ENCODE assay signal across 21 mouse cellular contexts in genomic region chr2:11265455-11265854, GRCm38 (mm10).
A peak's percentile ranks its signal among the peaks of the same experiment; 100 is the strongest.
DNase-seq lines count a peak whose midpoint lies in the region; ATAC-seq and TF ChIP-seq lines count a peak whose summit lies in the region.
"Had no signal": no experiment of that assay in that cellular context is flagged by ENCODE, and none has a peak within 500 bp of the region (broad histone marks: within the 10 kb centered on the region; RNA-seq: fewer than 3 reads in every experiment).

No protein-coding gene starts in this region.

- no peaks in the 10 kb centered on the region for H3K4me1 ChIP-seq in hindbrain, postnatal 0 days (ENCODE audit: insufficient read depth, low read length)
- no peaks in the 10 kb centered on the region for H3K4me1 ChIP-seq in hindbrain, embryonic 11.5 days (replicated peaks; ENCODE audit: control insufficient read depth, insufficient read depth, low read length)
- no peaks in the 10 kb centered on the region for H3K4me1 ChIP-seq in kidney, embryonic 16.5 days (ENCODE audit: insufficient read depth, low read length)
- H3K4me1 ChIP-seq: limb, embryonic 12.5 days; liver, embryonic 12.5 days had no signal

- TF ChIP-seq CTCF in hindbrain, postnatal 0 days (IDR thresholded peaks at IDR 0.05; ENCODE audit: low read depth) = peak; percentile 37; the same call in 1 of the 2 replicates

- H3K27me3 ChIP-seq in hindbrain, postnatal 0 days (ENCODE audit: insufficient read depth, low read length) = no peaks in the 10 kb centered on the region
- no peaks in the 10 kb centered on the region for H3K27me3 ChIP-seq in hindbrain, embryonic 11.5 days (ENCODE audit: control insufficient read depth, insufficient read depth, low read length)
- H3K27me3 ChIP-seq in kidney, embryonic 16.5 days (ENCODE audit: insufficient read depth, low read length) = no peaks in the 10 kb centered on the region
- H3K27me3 ChIP-seq: embryonic facial prominence, embryonic 13.5 days; limb, embryonic 12.5 days; liver, embryonic 12.5 days; neural tube, embryonic 13.5 days had no signal

- no peaks in the 10 kb centered on the region for H3K9me3 ChIP-seq in hindbrain, postnatal 0 days (ENCODE audit: low read length)
- no peaks in the 10 kb centered on the region for H3K9me3 ChIP-seq in hindbrain, embryonic 11.5 days (ENCODE audit: control insufficient read depth, low read length)
- no peaks in the 10 kb centered on the region for H3K9me3 ChIP-seq in kidney, embryonic 16.5 days (ENCODE audit: low read length)
- H3K9me3 ChIP-seq: embryonic facial prominence, embryonic 13.5 days; limb, embryonic 12.5 days; liver, embryonic 12.5 days; neural tube, embryonic 13.5 days had no signal

- H3K27ac ChIP-seq in hindbrain, postnatal 0 days = no peak overlapping the region
- H3K27ac ChIP-seq in hindbrain, embryonic 11.5 days (ENCODE audit: low read depth, low read length) = no peak overlapping the region
- H3K27ac ChIP-seq in kidney, embryonic 16.5 days (ENCODE audit: low read length) = no peak overlapping the region
- H3K27ac ChIP-seq: heart, adult 2 months; limb, embryonic 12.5 days; liver, embryonic 12.5 days; neural tube, embryonic 13.5 days had no signal

- DNase-seq in hindbrain, postnatal 0 days (ENCODE audit: low spot score) = peak; percentile 49
- DNase-seq in hindbrain, embryonic 11.5 days (ENCODE audit: low spot score) = no peak
- DNase-seq in lung, postnatal 10 days = peak; percentile 20
- no peak for DNase-seq in lung, adult 18-20 months
- peak; percentile 35 to 47 for DNase-seq in kidney, postnatal 36 days
- no peak for DNase-seq in right cerebral cortex, postnatal 25 days
- DNase-seq: adrenal gland, adult 8-10 months; heart, adult 2 months; heart, postnatal 4 days; lung, embryonic 14.5 days; right cerebral cortex, postnatal 14 days; thymus, adult 18-20 months; thymus, postnatal 4 days had no signal

- 72% methylated on average over 9 of the region's 9 CpGs for WGBS in hindbrain, postnatal 0 days
- 81% methylated on average over 9 of the region's 9 CpGs for WGBS in hindbrain, embryonic 11.5 days
- WGBS in kidney, embryonic 16.5 days = 74% methylated on average over 9 of the region's 9 CpGs

- H3K4me3 ChIP-seq in hindbrain, postnatal 0 days (ENCODE audit: low read length) = no peak overlapping the region
- no peak overlapping the region for H3K4me3 ChIP-seq in hindbrain, embryonic 11.5 days (ENCODE audit: low read depth, low read length)
- H3K4me3 ChIP-seq in kidney, embryonic 16.5 days (ENCODE audit: low read length) = no peak overlapping the region
- H3K4me3 ChIP-seq: embryonic facial prominence, embryonic 13.5 days; heart, adult 2 months; limb, embryonic 12.5 days; liver, embryonic 12.5 days; neural tube, embryonic 13.5 days had no signal

- H3K9ac ChIP-seq in hindbrain, postnatal 0 days (replicated peaks; ENCODE audit: low read length) = no peak overlapping the region
- H3K9ac ChIP-seq in hindbrain, embryonic 11.5 days (ENCODE audit: low read depth, low read length) = no peak overlapping the region
- no peak overlapping the region for H3K9ac ChIP-seq in kidney, embryonic 16.5 days (replicated peaks; ENCODE audit: low read length)
- H3K9ac ChIP-seq: embryonic facial prominence, embryonic 13.5 days; limb, embryonic 12.5 days; liver, embryonic 12.5 days; lung, embryonic 14.5 days; neural tube, embryonic 13.5 days had no signal

- H3K4me2 ChIP-seq in hindbrain, postnatal 0 days (ENCODE audit: low read depth, low read length) = no peak overlapping the region
- no peak overlapping the region for H3K4me2 ChIP-seq in hindbrain, embryonic 11.5 days (replicated peaks; ENCODE audit: low read depth, low read length)
- no peak overlapping the region for H3K4me2 ChIP-seq in kidney, embryonic 16.5 days (replicated peaks; ENCODE audit: low read depth, low read length)
- H3K4me2 ChIP-seq: embryonic facial prominence, embryonic 13.5 days; limb, embryonic 12.5 days; liver, embryonic 12.5 days; lung, embryonic 14.5 days; midbrain, embryonic 11.5 days; neural tube, embryonic 13.5 days had no signal

- H3K36me3 ChIP-seq in hindbrain, postnatal 0 days (ENCODE audit: insufficient read depth, low read length) = no peaks in the 10 kb centered on the region
- H3K36me3 ChIP-seq in hindbrain, embryonic 11.5 days (ENCODE audit: control insufficient read depth, insufficient read depth, low read length) = no peaks in the 10 kb centered on the region
- no peaks in the 10 kb centered on the region for H3K36me3 ChIP-seq in kidney, embryonic 16.5 days (ENCODE audit: insufficient read depth, low read length)
- H3K36me3 ChIP-seq: embryonic facial prominence, embryonic 13.5 days; limb, embryonic 12.5 days; liver, embryonic 12.5 days; neural tube, embryonic 13.5 days had no signal

- 0 out of 2 replicates have a peak, but pooled peaks have one; percentile 35 for ATAC-seq in hindbrain, postnatal 0 days
- ATAC-seq in hindbrain, embryonic 11.5 days (ENCODE audit: low FRiP score) = no peak
- ATAC-seq in kidney, embryonic 16.5 days (ENCODE audit: low FRiP score, low TSS enrichment) = peak; percentile 46; the same call in 1 of the 2 replicates
- ATAC-seq: hindbrain, embryonic 16.5 days; liver, embryonic 12.5 days; Patski had no signal

Comparison
In these comparisons a context has a peak if more than half of its experiments do, and no peak if none do; other contexts are left out.
1. DNase-seq: peak in hindbrain, postnatal 0 days (single experiment), lung, postnatal 10 days (single experiment) and kidney, postnatal 36 days (2 of 2); none in hindbrain, embryonic 11.5 days (single experiment), lung, adult 18-20 months (0 of 2) and right cerebral cortex, postnatal 25 days (single experiment).